Mouse (Mus musculus): Measurements from ENCODE around the gene Npas2. TPM values are rescaled to one million over a fixed set of nuclear protein-coding genes. Genes with fewer than 3 reads are reported as not detected.
A peak's percentile ranks its signal among the peaks of the same experiment; 100 is the strongest.

The Npas2 gene
- polyA plus RNA-seq, 1 experiment from 2014 or later, result 0.05 TPM

DNA sequence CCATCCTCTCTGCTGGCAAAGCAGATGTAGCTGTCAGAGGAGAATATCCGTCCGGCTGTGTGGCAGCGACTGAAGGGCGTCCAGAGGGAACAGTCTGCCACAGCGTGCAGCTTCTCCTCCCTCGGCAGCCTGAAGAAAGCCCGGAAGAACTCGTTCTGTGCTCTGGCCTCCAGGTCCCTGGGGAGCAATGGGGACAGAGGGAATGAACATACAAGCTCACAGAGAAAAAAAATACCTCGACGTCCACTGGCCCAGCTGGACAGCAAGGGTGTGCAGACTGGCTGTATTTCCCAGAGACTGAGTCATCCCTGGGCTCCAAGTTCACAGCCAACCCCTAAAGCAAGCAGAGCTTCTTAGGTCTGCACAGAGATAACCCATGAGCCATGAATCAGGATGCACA lies 200.6 kb downstream of the Npas2 start:
- H3K27ac ChIP-seq (ENCODE audit: low read depth, low read length), result no peak overlapping the region
- H3K9ac ChIP-seq (ENCODE audit: low read length), result no peak overlapping the region
- H3K4me2 ChIP-seq, result no peak overlapping the region
- 64% methylated on average over 10 of the region's 10 CpGs for WGBS
- H3K27me3 ChIP-seq (ENCODE audit: control insufficient read depth, insufficient read depth, low read length), result no peaks in the 10 kb centered on the region
- no peak for ATAC-seq (ENCODE audit: low FRiP score)
- peak; percentile 72 for DNase-seq (ENCODE audit: low spot score, missing footprints)
- H3K9me3 ChIP-seq (ENCODE audit: control insufficient read depth, low read length), result no peaks in the 10 kb centered on the region
- no peaks in the 10 kb centered on the region for H3K4me1 ChIP-seq (ENCODE audit: control insufficient read depth, insufficient read depth, low read length)
- no peaks in the 10 kb centered on the region for H3K36me3 ChIP-seq (ENCODE audit: control insufficient read depth, insufficient read depth, low read length)
- H3K4me3 ChIP-seq (ENCODE audit: low read depth, low read length), result no peak overlapping the region

DNA sequence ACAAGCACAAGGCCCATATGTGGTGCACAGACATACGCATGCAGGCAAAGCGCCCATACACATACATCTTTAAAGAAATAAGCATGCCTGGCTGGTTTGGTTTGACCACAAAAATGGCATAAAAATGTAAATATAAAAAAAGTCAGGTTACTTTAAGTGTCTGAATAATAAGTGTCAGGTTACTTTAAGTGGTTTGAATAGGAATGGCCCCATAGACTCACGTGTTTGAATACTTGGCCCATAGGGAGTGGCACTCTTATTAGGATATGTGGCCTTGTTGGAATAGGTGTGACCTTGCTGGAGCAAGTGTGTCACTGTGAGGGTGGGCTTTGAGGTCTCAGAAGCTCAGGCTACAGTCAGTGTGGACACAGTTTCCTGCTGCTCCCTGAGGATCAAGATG lies 201.1 kb downstream of the Npas2 start:
- Histone ChIP-seq H3K36me3 (ENCODE audit: control insufficient read depth, insufficient read depth, low read length) (no peaks in the 10 kb centered on the region), H3K9me3 (ENCODE audit: control insufficient read depth, low read length) (no peaks in the 10 kb centered on the region), H3K4me1 (ENCODE audit: control insufficient read depth, insufficient read depth, low read length) (no peaks in the 10 kb centered on the region), H3K9ac (ENCODE audit: low read length) (no peak overlapping the region), H3K4me2 (no peak overlapping the region), H3K27ac (ENCODE audit: low read depth, low read length) (no peak overlapping the region), H3K4me3 (ENCODE audit: low read depth, low read length) (no peak overlapping the region), H3K27me3 (ENCODE audit: control insufficient read depth, insufficient read depth, low read length) (no peaks in the 10 kb centered on the region)
- DNase-seq (ENCODE audit: low spot score, missing footprints) (no peak), ATAC-seq (ENCODE audit: low FRiP score) (no peak)
- 94% methylated on average over 3 of the region's 3 CpGs for WGBS

DNA sequence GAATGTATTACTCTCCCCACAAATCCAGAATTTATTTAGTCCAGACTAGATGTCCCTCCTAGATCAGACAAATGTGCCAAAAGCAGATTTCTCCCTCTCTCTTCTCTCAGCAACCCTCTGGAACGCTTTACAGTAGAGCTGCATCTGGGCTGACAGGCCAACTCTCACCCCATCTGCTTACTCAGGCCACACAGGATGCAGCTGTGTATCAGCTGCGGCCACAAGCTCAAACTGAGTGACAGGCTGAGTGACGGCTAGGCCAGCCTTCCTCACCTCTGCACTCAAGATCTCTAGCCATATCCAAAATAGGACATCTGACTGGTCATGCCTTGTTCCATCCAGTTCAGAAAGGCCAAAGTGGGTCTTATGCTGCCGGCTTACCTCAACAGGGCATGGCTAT lies 202.8 kb downstream of the Npas2 start:
- peak; percentile 73 for DNase-seq (ENCODE audit: low spot score, missing footprints)

DNA sequence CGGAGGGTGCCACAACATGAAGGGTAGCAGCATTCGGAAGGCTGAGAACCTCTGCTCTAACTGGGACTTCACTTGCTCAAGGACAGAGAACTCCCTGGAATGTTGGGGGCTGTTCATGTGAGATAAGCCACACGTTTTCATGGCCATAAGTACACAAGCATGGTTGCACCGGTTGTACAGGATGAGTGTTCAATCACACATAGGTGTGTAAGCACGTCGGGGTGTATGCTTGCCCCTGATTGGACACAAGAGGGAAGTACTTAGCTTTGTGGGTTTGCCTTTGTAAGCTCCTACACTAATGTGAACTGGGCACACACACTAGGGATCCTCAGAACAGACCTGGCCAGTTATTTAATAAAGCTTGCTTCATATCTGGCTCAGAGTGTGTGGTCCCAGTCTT lies 204.8 kb downstream of the Npas2 start:
- H3K36me3 ChIP-seq (ENCODE audit: control insufficient read depth, insufficient read depth, low read length), result no peaks in the 10 kb centered on the region
- no peak overlapping the region for H3K4me2 ChIP-seq
- no peaks in the 10 kb centered on the region for H3K27me3 ChIP-seq (ENCODE audit: control insufficient read depth, insufficient read depth, low read length)
- DNase-seq (ENCODE audit: low spot score, missing footprints) (peak; percentile 45), ATAC-seq (ENCODE audit: low FRiP score) (no peak)
- H3K27ac ChIP-seq (ENCODE audit: low read depth, low read length), result no peak overlapping the region
- H3K9ac ChIP-seq (ENCODE audit: low read length), result no peak overlapping the region
- no peak overlapping the region for H3K4me3 ChIP-seq (ENCODE audit: low read depth, low read length)
- 89% methylated on average over 6 of the region's 6 CpGs for WGBS
- H3K4me1 ChIP-seq (ENCODE audit: control insufficient read depth, insufficient read depth, low read length), result no peaks in the 10 kb centered on the region
- H3K9me3 ChIP-seq (ENCODE audit: control insufficient read depth, low read length), result no peaks in the 10 kb centered on the region

More for the DNA sequence above, 202.8 kb downstream of the Npas2 start:
- H3K27ac ChIP-seq (ENCODE audit: low read depth, low read length), result no peak overlapping the region
- ATAC-seq (ENCODE audit: low FRiP score), result no peak
- H3K4me1 ChIP-seq (ENCODE audit: control insufficient read depth, insufficient read depth, low read length), result no peaks in the 10 kb centered on the region
- no peak overlapping the region for H3K4me3 ChIP-seq (ENCODE audit: low read depth, low read length)
- no peak overlapping the region for H3K9ac ChIP-seq (ENCODE audit: low read length)
- H3K9me3 ChIP-seq (ENCODE audit: control insufficient read depth, low read length), result no peaks in the 10 kb centered on the region
- 87% methylated on average over 4 of the region's 4 CpGs for WGBS
- H3K4me2 ChIP-seq, result no peak overlapping the region
- H3K36me3 ChIP-seq (ENCODE audit: control insufficient read depth, insufficient read depth, low read length), result no peaks in the 10 kb centered on the region
- H3K27me3 ChIP-seq (ENCODE audit: control insufficient read depth, insufficient read depth, low read length), result no peaks in the 10 kb centered on the region

DNA sequence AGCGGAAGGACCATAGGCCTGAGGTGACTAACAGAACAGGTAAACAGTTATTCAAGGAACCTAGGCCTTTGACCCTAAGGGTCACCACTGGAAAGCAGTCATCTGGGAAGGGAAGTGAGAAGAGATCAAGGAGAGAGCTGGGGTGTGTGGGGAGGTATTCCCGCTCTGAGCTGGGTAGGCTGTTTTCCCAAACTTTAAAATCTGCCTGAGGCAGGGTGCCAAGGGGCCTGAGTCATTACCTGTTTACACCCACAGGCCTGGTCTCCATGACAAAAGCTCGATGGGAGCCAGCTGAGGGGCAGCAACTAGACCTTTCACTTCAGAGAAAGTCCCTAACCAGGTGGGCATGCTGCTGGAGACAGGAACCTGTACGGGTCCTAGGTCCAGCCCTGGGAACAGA lies 205.7 kb downstream of the Npas2 start:
- no peak overlapping the region for H3K27ac ChIP-seq (ENCODE audit: low read depth, low read length)
- no peak overlapping the region for H3K4me2 ChIP-seq
- no peaks in the 10 kb centered on the region for H3K4me1 ChIP-seq (ENCODE audit: control insufficient read depth, insufficient read depth, low read length)
- no peaks in the 10 kb centered on the region for H3K9me3 ChIP-seq (ENCODE audit: control insufficient read depth, low read length)
- ATAC-seq (ENCODE audit: low FRiP score) (no peak), DNase-seq (ENCODE audit: low spot score, missing footprints) (peak; percentile 12)
- H3K9ac ChIP-seq (ENCODE audit: low read length), result no peak overlapping the region
- no peaks in the 10 kb centered on the region for H3K27me3 ChIP-seq (ENCODE audit: control insufficient read depth, insufficient read depth, low read length)
- WGBS, result 79% methylated on average over 4 of the region's 4 CpGs
- no peak overlapping the region for H3K4me3 ChIP-seq (ENCODE audit: low read depth, low read length)
- no peaks in the 10 kb centered on the region for H3K36me3 ChIP-seq (ENCODE audit: control insufficient read depth, insufficient read depth, low read length)

DNA sequence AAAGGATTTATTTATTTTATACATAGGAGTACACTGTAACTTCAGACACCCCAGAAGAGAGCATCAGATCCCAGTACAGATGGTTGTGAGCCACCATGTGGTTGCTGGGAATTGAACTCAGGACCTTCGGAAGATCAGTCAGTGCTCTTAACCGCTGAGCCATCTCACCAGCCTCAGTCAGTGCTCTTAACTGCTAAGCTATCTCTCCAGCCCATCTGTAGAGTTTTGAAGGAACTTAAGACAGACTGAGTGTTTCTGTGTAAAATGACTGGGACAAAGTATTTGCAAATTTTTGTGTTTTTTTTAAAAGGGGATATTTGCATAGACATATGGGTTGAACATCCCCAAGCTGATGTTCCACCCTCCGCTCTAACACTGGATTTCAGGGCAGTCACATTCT lies 206.6 kb downstream of the Npas2 start:
- H3K36me3 ChIP-seq (ENCODE audit: control insufficient read depth, insufficient read depth, low read length), result no peaks in the 10 kb centered on the region
- H3K4me3 ChIP-seq (ENCODE audit: low read depth, low read length), result no peak overlapping the region
- WGBS, result 97% methylated on average over 3 of the region's 3 CpGs
- DNase-seq (ENCODE audit: low spot score, missing footprints), result no peak
- H3K4me1 ChIP-seq (ENCODE audit: control insufficient read depth, insufficient read depth, low read length), result no peaks in the 10 kb centered on the region
- H3K27me3 ChIP-seq (ENCODE audit: control insufficient read depth, insufficient read depth, low read length), result no peaks in the 10 kb centered on the region
- no peak for ATAC-seq (ENCODE audit: low FRiP score)
- H3K27ac ChIP-seq (ENCODE audit: low read depth, low read length), result no peak overlapping the region
- no peaks in the 10 kb centered on the region for H3K9me3 ChIP-seq (ENCODE audit: control insufficient read depth, low read length)
- H3K9ac ChIP-seq (ENCODE audit: low read length), result no peak overlapping the region
- no peak overlapping the region for H3K4me2 ChIP-seq

DNA sequence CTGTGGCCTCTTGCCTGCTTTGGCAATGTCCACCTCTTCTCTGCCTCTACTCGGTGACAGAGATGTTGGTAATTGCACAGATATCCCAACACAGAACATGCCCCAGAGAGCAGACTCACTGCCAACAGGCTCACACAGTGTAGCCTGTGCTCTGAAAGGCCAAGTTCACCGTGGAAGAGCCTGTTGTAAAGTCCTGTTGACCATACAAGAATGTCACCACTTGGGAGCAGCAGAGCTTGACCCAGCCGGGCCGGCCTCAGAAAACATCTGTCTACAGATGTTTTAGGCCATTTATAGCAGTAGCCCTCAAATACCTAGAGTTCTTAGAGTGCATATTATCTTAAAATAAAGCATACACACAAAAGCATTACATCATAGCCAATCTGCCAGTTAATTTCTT lies 213.6 kb downstream of the Npas2 start:
- ATAC-seq (ENCODE audit: low FRiP score) (no peak), DNase-seq (ENCODE audit: low spot score, missing footprints) (no peak)
- Histone ChIP-seq H3K27ac (ENCODE audit: low read depth, low read length) (no peak overlapping the region), H3K9me3 (ENCODE audit: control insufficient read depth, low read length) (no peaks in the 10 kb centered on the region), H3K4me1 (ENCODE audit: control insufficient read depth, insufficient read depth, low read length) (no peaks in the 10 kb centered on the region), H3K4me3 (ENCODE audit: low read depth, low read length) (no peak overlapping the region), H3K9ac (ENCODE audit: low read length) (no peak overlapping the region), H3K27me3 (ENCODE audit: control insufficient read depth, insufficient read depth, low read length) (no peaks in the 10 kb centered on the region), H3K36me3 (ENCODE audit: control insufficient read depth, insufficient read depth, low read length) (no peaks in the 10 kb centered on the region), H3K4me2 (no peak overlapping the region)
- 84% methylated on average over 4 of the region's 4 CpGs for WGBS

DNA sequence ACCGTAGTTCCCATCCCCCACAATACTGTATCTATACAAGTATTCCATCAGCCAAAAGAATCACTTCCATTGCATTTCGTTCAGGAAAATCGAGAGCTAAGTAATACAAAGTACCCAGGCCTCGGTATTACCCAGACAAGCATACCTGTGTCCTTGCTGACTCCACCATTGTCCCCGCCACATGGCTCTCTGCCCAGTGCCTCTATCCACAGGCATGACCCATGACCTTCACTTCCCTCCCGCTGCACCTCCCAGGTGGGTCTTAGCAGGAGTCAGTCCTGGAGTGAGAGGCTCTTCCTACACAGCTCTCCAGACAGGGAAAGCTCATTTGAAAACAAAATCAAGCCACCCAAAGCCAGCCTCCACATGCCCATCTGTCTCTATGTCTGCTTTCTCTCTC lies 214.6 kb downstream of the Npas2 start:
- Histone ChIP-seq H3K27ac (ENCODE audit: low read depth, low read length) (no peak overlapping the region), H3K4me2 (no peak overlapping the region), H3K9ac (ENCODE audit: low read length) (no peak overlapping the region), H3K4me1 (ENCODE audit: control insufficient read depth, insufficient read depth, low read length) (no peaks in the 10 kb centered on the region), H3K9me3 (ENCODE audit: control insufficient read depth, low read length) (no peaks in the 10 kb centered on the region), H3K36me3 (ENCODE audit: control insufficient read depth, insufficient read depth, low read length) (no peaks in the 10 kb centered on the region), H3K27me3 (ENCODE audit: control insufficient read depth, insufficient read depth, low read length) (no peaks in the 10 kb centered on the region), H3K4me3 (ENCODE audit: low read depth, low read length) (no peak overlapping the region)
- DNase-seq (ENCODE audit: low spot score, missing footprints), result peak; percentile 67
- no peak for ATAC-seq (ENCODE audit: low FRiP score)
- 91% methylated on average over 6 of the region's 6 CpGs for WGBS

DNA sequence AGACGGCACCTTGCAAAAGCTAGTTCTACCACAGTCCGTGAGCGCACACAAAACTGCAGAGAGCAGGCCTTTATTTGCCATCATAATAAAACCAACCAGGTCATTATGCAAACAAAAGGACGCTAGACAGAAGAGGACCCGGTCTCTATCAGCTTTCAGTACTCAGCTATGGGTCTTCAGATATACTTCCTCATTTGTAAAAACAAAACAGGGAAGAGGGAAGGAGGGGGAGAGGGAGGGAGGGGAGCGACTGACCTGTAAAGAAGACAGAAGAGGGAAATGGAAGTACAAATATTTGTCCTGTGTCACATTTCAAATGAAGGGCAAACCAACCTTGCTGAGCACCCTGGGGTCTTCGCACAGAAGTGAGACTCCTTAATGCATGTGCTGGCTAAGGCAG lies 215.1 kb downstream of the Npas2 start:
- Histone ChIP-seq H3K4me2 (no peak overlapping the region), H3K4me3 (ENCODE audit: low read depth, low read length) (no peak overlapping the region), H3K27ac (ENCODE audit: low read depth, low read length) (no peak overlapping the region), H3K27me3 (ENCODE audit: control insufficient read depth, insufficient read depth, low read length) (no peaks in the 10 kb centered on the region), H3K36me3 (ENCODE audit: control insufficient read depth, insufficient read depth, low read length) (no peaks in the 10 kb centered on the region), H3K9ac (ENCODE audit: low read length) (no peak overlapping the region), H3K9me3 (ENCODE audit: control insufficient read depth, low read length) (no peaks in the 10 kb centered on the region), H3K4me1 (ENCODE audit: control insufficient read depth, insufficient read depth, low read length) (no peaks in the 10 kb centered on the region)
- DNase-seq (ENCODE audit: low spot score, missing footprints), result peak; percentile 53
- WGBS, result 79% methylated on average over 7 of the region's 7 CpGs
- no peak for ATAC-seq (ENCODE audit: low FRiP score)

Data from midbrain, embryonic 11.5 days (tissue).